Comparison of ENCODE assay signal across 8 mouse cellular contexts in the genomic region with DNA sequence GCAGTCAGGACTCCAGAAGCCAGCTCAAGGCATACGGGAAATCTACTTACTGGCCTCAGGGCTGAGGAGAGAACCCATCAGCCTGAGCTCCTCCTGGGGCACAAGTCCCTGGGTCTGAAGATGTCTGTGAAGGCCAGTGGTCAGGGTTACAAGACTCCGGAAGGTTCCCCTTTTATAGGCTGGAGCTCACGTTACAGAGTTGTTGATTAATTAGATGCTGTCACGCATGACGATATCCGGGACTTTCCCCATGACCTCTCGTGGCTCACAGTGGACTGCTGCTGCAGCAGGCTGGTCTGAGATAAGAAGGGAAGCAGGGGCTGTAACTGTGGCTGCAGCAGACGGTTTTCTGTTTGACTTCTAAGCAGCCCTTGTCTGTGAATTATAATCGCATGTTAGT. TPM values are rescaled to one million over a fixed set of nuclear protein-coding genes. Genes with fewer than 3 reads are reported as not detected.
DNase-seq lines count a peak whose midpoint lies in the region; ATAC-seq and TF ChIP-seq lines count a peak whose summit lies in the region.

No protein-coding gene starts in this region.

- DNase-seq in gastrocnemius, adult 18-20 months (ENCODE audit: low spot score) = peak; percentile 19
- DNase-seq in gastrocnemius, postnatal 10 days = no peak
- peak; percentile 9 for DNase-seq in embryonic facial prominence, embryonic 11.5 days (ENCODE audit: low spot score)
- DNase-seq in kidney, adult 2 months = peak; percentile 89
- DNase-seq in lung, embryonic 14.5 days = peak; percentile 62
- DNase-seq in right cerebral cortex, adult 2 months (ENCODE audit: low spot score in 2 of 2) = no peak
- DNase-seq in urinary bladder, postnatal 4 days (ENCODE audit: low spot score in 2 of 2) = no peak

- H3K4me3 ChIP-seq in embryonic facial prominence, embryonic 11.5 days (ENCODE audit: low read depth, low read length) = no peak overlapping the region
- peak overlapping the region; percentile 45 for H3K4me3 ChIP-seq in kidney, adult 2 months (ENCODE audit: insufficient read depth, low read depth, low read length)
- no peak overlapping the region for H3K4me3 ChIP-seq in lung, embryonic 14.5 days (ENCODE audit: low read depth, low read length)
- H3K4me3 ChIP-seq in stomach, embryonic 15.5 days (replicated peaks) = peak overlapping the region; percentile 25

- WGBS in embryonic facial prominence, embryonic 11.5 days = 36% methylated on average over 9 of the region's 9 CpGs
- WGBS in kidney, adult 2 months = 1% methylated on average over 9 of the region's 9 CpGs
- WGBS in lung, embryonic 14.5 days = 7% methylated on average over 9 of the region's 9 CpGs
- 4% methylated on average over 9 of the region's 9 CpGs for WGBS in stomach, embryonic 15.5 days

- H3K27me3 ChIP-seq in embryonic facial prominence, embryonic 11.5 days (ENCODE audit: control insufficient read depth, insufficient read depth, low read length) = peaks cover 2% of the 10 kb centered on the region; the same call in 1 of the 2 replicates
- H3K27me3 ChIP-seq in kidney, adult 2 months (replicated peaks; ENCODE audit: control insufficient read depth, insufficient read depth, low read length) = no peaks in the 10 kb centered on the region
- H3K27me3 ChIP-seq in lung, embryonic 14.5 days (ENCODE audit: insufficient read depth, low read length) = no peaks in the 10 kb centered on the region; the same call in 1 of the 2 replicates
- peaks cover 4% of the 10 kb centered on the region; the same call in 1 of the 2 replicates for H3K27me3 ChIP-seq in stomach, embryonic 15.5 days (replicated peaks)

- no peak for ATAC-seq in embryonic facial prominence, embryonic 11.5 days (replicated peaks; ENCODE audit: insufficient number of reproducible peaks, low FRiP score, low TSS enrichment, low read depth)
- peak; percentile 32; the same call in 1 of the 2 replicates for ATAC-seq in lung, embryonic 14.5 days (ENCODE audit: insufficient read depth)
- no peak for ATAC-seq in stomach, embryonic 15.5 days (ENCODE audit: insufficient read depth, low FRiP score, low read depth)

- H3K36me3 ChIP-seq in embryonic facial prominence, embryonic 11.5 days (replicated peaks; ENCODE audit: control insufficient read depth, insufficient read depth, low read depth, low read length) = no peaks in the 10 kb centered on the region
- H3K36me3 ChIP-seq in kidney, adult 2 months (ENCODE audit: control insufficient read depth, insufficient read depth, low read length) = no peaks in the 10 kb centered on the region
- no peaks in the 10 kb centered on the region for H3K36me3 ChIP-seq in lung, embryonic 14.5 days (ENCODE audit: insufficient read depth)
- no peaks in the 10 kb centered on the region for H3K36me3 ChIP-seq in stomach, embryonic 15.5 days

- TF ChIP-seq CTCF in kidney, adult 2 months (conservative IDR thresholded peaks at IDR 0.05; ENCODE audit: insufficient read depth, insufficient read length, low read depth, low read length) = no peak
- TF ChIP-seq CTCF in lung, embryonic 14.5 days (IDR thresholded peaks at IDR 0.05; ENCODE audit: low read depth) = no peak

- H3K9ac ChIP-seq in embryonic facial prominence, embryonic 11.5 days (replicated peaks; ENCODE audit: low read length) = no peak overlapping the region; the same call in 1 of the 2 replicates
- H3K9ac ChIP-seq in lung, embryonic 14.5 days = peak overlapping the region; percentile 13; the same call in 1 of the 2 replicates
- H3K9ac ChIP-seq in stomach, embryonic 15.5 days = no peak overlapping the region

- H3K9me3 ChIP-seq in embryonic facial prominence, embryonic 11.5 days (replicated peaks; ENCODE audit: control insufficient read depth, low read length) = no peaks in the 10 kb centered on the region
- H3K9me3 ChIP-seq in lung, embryonic 14.5 days (ENCODE audit: low read depth, low read length) = no peaks in the 10 kb centered on the region
- H3K9me3 ChIP-seq in stomach, embryonic 15.5 days = no peaks in the 10 kb centered on the region

- TF ChIP-seq POLR2A in kidney, adult 2 months (IDR thresholded peaks at IDR 0.05; ENCODE audit: low read depth, low read length) = no peak

- H3K4me2 ChIP-seq in embryonic facial prominence, embryonic 11.5 days (ENCODE audit: low read depth, low read length) = no peak overlapping the region
- peak overlapping the region; percentile 39 for H3K4me2 ChIP-seq in lung, embryonic 14.5 days
- H3K4me2 ChIP-seq in stomach, embryonic 15.5 days = peak overlapping the region; percentile 42

- peaks cover 6% of the 10 kb centered on the region for H3K4me1 ChIP-seq in embryonic facial prominence, embryonic 11.5 days (ENCODE audit: control insufficient read depth, insufficient read depth, low read length)
- peaks cover 11% of the 10 kb centered on the region for H3K4me1 ChIP-seq in kidney, adult 2 months (ENCODE audit: control insufficient read depth, insufficient read depth, low read length)
- peaks cover 15% of the 10 kb centered on the region for H3K4me1 ChIP-seq in lung, embryonic 14.5 days (ENCODE audit: insufficient read depth)
- H3K4me1 ChIP-seq in stomach, embryonic 15.5 days = peaks cover 32% of the 10 kb centered on the region

- H3K27ac ChIP-seq in embryonic facial prominence, embryonic 11.5 days (replicated peaks; ENCODE audit: low read depth, low read length) = no peak overlapping the region
- H3K27ac ChIP-seq in kidney, adult 2 months (ENCODE audit: insufficient read depth, low read depth, low read length) = peak overlapping the region; percentile 89
- H3K27ac ChIP-seq in lung, embryonic 14.5 days (ENCODE audit: low read depth) = peak overlapping the region; percentile 71
- H3K27ac ChIP-seq in stomach, embryonic 15.5 days = peak overlapping the region; percentile 87

RNA-seq across cellular contexts. Expression of a gene that starts 1.2 kb away (rescaled TPM):
- total RNA-seq in gastrocnemius, adult 18-20 months (2021) = under 1 TPM; 0.30 to 0.66 TPM
- 1 to 10 TPM; 1.9 to 2.5 TPM for total RNA-seq in gastrocnemius, postnatal 10 days (2021)
- 0.64 and 1.2 TPM in 2 replicates for polyA plus RNA-seq in embryonic facial prominence, embryonic 11.5 days (2014; fragmentation: Nextera tagmentation; extraction: Ambion mirVana)
- 7.4 and 9.9 TPM in 2 replicates for polyA plus RNA-seq in kidney, adult 2 months (2012; rRNA removed)
- polyA plus RNA-seq in lung, embryonic 14.5 days (2014; fragmentation: Nextera tagmentation; extraction: Ambion mirVana) = 2.6 and 4.5 TPM in 2 replicates
- polyA plus RNA-seq in stomach, embryonic 15.5 days (2015; fragmentation: Nextera tagmentation; extraction: Ambion mirVana) = 15.6 and 18.7 TPM in 2 replicates

RNA-seq across cellular contexts. Expression of a gene that starts 28.8 kb away (rescaled TPM):
- total RNA-seq in gastrocnemius, adult 18-20 months (2021) = 10 to 100 TPM; 28.1 to 29.3 TPM
- total RNA-seq in gastrocnemius, postnatal 10 days (2021) = 10 to 100 TPM; 21.9 to 27.5 TPM
- 67.3 and 67.8 TPM in 2 replicates for polyA plus RNA-seq in embryonic facial prominence, embryonic 11.5 days (2014; fragmentation: Nextera tagmentation; extraction: Ambion mirVana)
- polyA plus RNA-seq in kidney, adult 2 months (2012; rRNA removed) = 12.6 and 15.3 TPM in 2 replicates
- polyA plus RNA-seq in lung, embryonic 14.5 days (2014; fragmentation: Nextera tagmentation; extraction: Ambion mirVana) = 76.6 and 80.4 TPM in 2 replicates
- 52.8 and 60.3 TPM in 2 replicates for polyA plus RNA-seq in stomach, embryonic 15.5 days (2015; fragmentation: Nextera tagmentation; extraction: Ambion mirVana)

RNA-seq across cellular contexts. Expression of a gene that starts 34.2 kb away (rescaled TPM):
- 10 to 100 TPM in 1 of 2 experiments, 1 to 10 TPM in 1; 6.3 to 15.4 TPM for total RNA-seq in gastrocnemius, adult 18-20 months (2021)
- 10 to 100 TPM; 15.5 to 16.4 TPM for total RNA-seq in gastrocnemius, postnatal 10 days (2021)
- 1.6 and 3.7 TPM in 2 replicates for polyA plus RNA-seq in embryonic facial prominence, embryonic 11.5 days (2014; fragmentation: Nextera tagmentation; extraction: Ambion mirVana)
- 3.3 and 4.5 TPM in 2 replicates for polyA plus RNA-seq in kidney, adult 2 months (2012; rRNA removed)
- polyA plus RNA-seq in lung, embryonic 14.5 days (2014; fragmentation: Nextera tagmentation; extraction: Ambion mirVana) = 5.4 and 6.6 TPM in 2 replicates
- polyA plus RNA-seq in stomach, embryonic 15.5 days (2015; fragmentation: Nextera tagmentation; extraction: Ambion mirVana) = 3.5 and 4.7 TPM in 2 replicates

Comparison
In these comparisons a context has a peak if more than half of its experiments do, and no peak if none do; other contexts are left out.
1. DNase-seq: peak in gastrocnemius, adult 18-20 months (single experiment), embryonic facial prominence, embryonic 11.5 days (single experiment), kidney, adult 2 months (single experiment) and lung, embryonic 14.5 days (single experiment); none in gastrocnemius, postnatal 10 days (single experiment), right cerebral cortex, adult 2 months (0 of 2) and urinary bladder, postnatal 4 days (0 of 2).
2. H3K4me3 ChIP-seq: peak in kidney, adult 2 months (single experiment) and stomach, embryonic 15.5 days (single experiment); none in embryonic facial prominence, embryonic 11.5 days (single experiment) and lung, embryonic 14.5 days (single experiment).